Mouse (Mus musculus) MEL (cell line): ENCODE results near the gene Pik3cd.

Source experiments
- CTCF ChIP-seq, 3 experiments: IDR thresholded peaks in 2 of 3; conservative IDR thresholded peaks in 1 of 3; 2 replicates each; pipeline ENCODE4 v1.5.1; 2011 to 2012; ENCODE audit warnings: low read length in 3 of 3, low read depth in 2 of 3, mild to moderate bottlenecking in 2 of 3, improper control_type of control experiment in 1 of 3, inconsistent platforms in 1 of 3, mixed read lengths in 1 of 3, moderate library complexity in 1 of 3; ENCODE audit not compliant: control insufficient read depth in 1 of 3, insufficient read depth in 1 of 3, poor library complexity in 1 of 3, severe bottlenecking in 1 of 3
- ELF1 ChIP-seq: IDR thresholded peaks from 2 replicates; pipeline ENCODE4 v1.6.1; 2014; ENCODE audit warnings: low read depth, mild to moderate bottlenecking, inconsistent platforms, low read length, improper control_type of control experiment, moderate library complexity
- MAX ChIP-seq: IDR thresholded peaks from 2 replicates; pipeline ENCODE4 v1.6.1; 2011; ENCODE audit warnings: low read length, improper control_type of control experiment
- MAZ ChIP-seq: IDR thresholded peaks from 2 replicates; pipeline ENCODE4 v1.6.1; 2012; ENCODE audit warnings: low read depth, mild to moderate bottlenecking, inconsistent platforms, low read length, improper control_type of control experiment
- POLR2A ChIP-seq, 2 experiments: IDR thresholded peaks; 2 replicates each; pipeline ENCODE4 v1.6.1; 2011 to 2012; ENCODE audit warnings: low read length in 2 of 2, mild to moderate bottlenecking in 2 of 2, control low read depth in 1 of 2, improper control_type of control experiment in 1 of 2, low read depth in 1 of 2, moderate library complexity in 1 of 2; ENCODE audit not compliant: control insufficient read depth in 1 of 2, insufficient read depth in 1 of 2, poor library complexity in 1 of 2
- POLR2AphosphoS2 ChIP-seq: IDR thresholded peaks from 2 replicates; pipeline ENCODE4 v1.6.1; 2011; ENCODE audit warnings: low read length, improper control_type of control experiment
- TAL1 ChIP-seq: IDR thresholded peaks from 2 replicates; pipeline ENCODE4 v1.6.1; 2012; ENCODE audit warnings: mild to moderate bottlenecking, inconsistent platforms, low read length, moderate library complexity, mixed read lengths
- USF2 ChIP-seq, 2 experiments: IDR thresholded peaks; 2 replicates each; pipeline ENCODE4 v1.6.1; 2011 to 2012; ENCODE audit warnings: improper control_type of control experiment in 2 of 2, low read length in 2 of 2, borderline replicate concordance in 1 of 2, inconsistent platforms in 1 of 2, low read depth in 1 of 2, mild to moderate bottlenecking in 1 of 2; ENCODE audit not compliant: insufficient read depth in 1 of 2
- ZKSCAN1 ChIP-seq: IDR thresholded peaks from 2 replicates; pipeline ENCODE4 v1.6.1; 2012; ENCODE audit warnings: low read depth, mild to moderate bottlenecking, inconsistent platforms, low read length, improper control_type of control experiment, moderate library complexity
- ZNF384 ChIP-seq: IDR thresholded peaks from 2 replicates; pipeline ENCODE4 v1.6.1; 2012; ENCODE audit warnings: low read depth, mild to moderate bottlenecking, inconsistent platforms, low read length, improper control_type of control experiment

GRCm38 (mm10) chr4:149641400-149641799, 61.0 kb downstream of the Pik3cd start:
- TF ChIP-seq ZNF384, result no peak
- no peak for TF ChIP-seq CTCF (IDR thresholded peaks at IDR 0.05 in 2 of 3, conservative IDR thresholded peaks at IDR 0.05 in 1 of 3; ENCODE audit: control insufficient read depth in 1 of 3, insufficient read depth in 1 of 3, low read depth in 2 of 3, low read length in 3 of 3, poor library complexity in 1 of 3, severe bottlenecking in 1 of 3)
- no peak for TF ChIP-seq MAZ
- TF ChIP-seq POLR2A (IDR thresholded peaks at IDR 0.05; ENCODE audit: control insufficient read depth in 1 of 2, insufficient read depth in 1 of 2, low read depth in 1 of 2, low read length in 2 of 2, poor library complexity in 1 of 2), result no peak
- TF ChIP-seq ZKSCAN1, result no peak
- TF ChIP-seq TAL1, result no peak
- no peak for TF ChIP-seq ELF1
- TF ChIP-seq USF2 (IDR thresholded peaks at IDR 0.05; ENCODE audit: borderline replicate concordance in 1 of 2, insufficient read depth in 1 of 2, low read depth in 1 of 2, low read length in 2 of 2), result no peak
- TF ChIP-seq MAX, result no peak
- TF ChIP-seq POLR2AphosphoS2, result no peak
